Mouse (Mus musculus): ENCODE measurements at regions not wholly inside any gene's neighbourhood (a gene's known extent, or its start where the extent isn't known, plus 50 kb on each side); places are given as distances from the start of the nearest gene placed in this dataset.
"Not testable (repeated sequence)": the region's sequence is repeated elsewhere in the genome, so short reads cannot be mapped to it uniquely, and the experiment has no call there.

GRCm38 (mm10) chr8:83837637-83838378 is 62.1 kb upstream of the Adgrl1 start:
- no peak for DNase-seq (ENCODE audit: extremely low read depth, low read depth, low spot score)
- H3K9ac ChIP-seq (ENCODE audit: low read depth, low read length) = no peak overlapping the region
- WGBS = 48% methylated on average over 9 of the region's 9 CpGs
- H3K27ac ChIP-seq (replicated peaks; ENCODE audit: insufficient read depth, low read depth, low read length) = no peak overlapping the region
- TF ChIP-seq CTCF (IDR thresholded peaks at IDR 0.05; ENCODE audit: low read depth, low read length) (no peak), POLR2A (IDR thresholded peaks at IDR 0.05; ENCODE audit: extremely low read depth, insufficient read depth, low read length) (no peak)
- no peaks in the 10 kb centered on the region for H3K4me1 ChIP-seq (ENCODE audit: control insufficient read depth, insufficient read depth, low read length)
- no peaks in the 10 kb centered on the region for H3K79me2 ChIP-seq (ENCODE audit: control insufficient read depth, insufficient read depth, low read length)
- H3K27me3 ChIP-seq (ENCODE audit: control insufficient read depth, insufficient read depth, low read length) = no peaks in the 10 kb centered on the region
- no peak overlapping the region for H3K4me3 ChIP-seq (ENCODE audit: insufficient read depth, low read depth, low read length)
- no peaks in the 10 kb centered on the region for H3K36me3 ChIP-seq (ENCODE audit: control insufficient read depth, insufficient read depth, low read length)

- no peak for TF ChIP-seq POLR2A (IDR thresholded peaks at IDR 0.05; ENCODE audit: extremely low read depth, insufficient read depth, low read length)
- no peak for TF ChIP-seq CTCF (IDR thresholded peaks at IDR 0.05; ENCODE audit: low read depth, low read length)
- WGBS = 78% methylated on average over 2 of the region's 2 CpGs
- no peak for DNase-seq (ENCODE audit: extremely low read depth, low read depth, low spot score)
- H3K27me3 ChIP-seq (ENCODE audit: control insufficient read depth, insufficient read depth, low read length) = no peaks in the 10 kb centered on the region
- no peak overlapping the region for H3K4me3 ChIP-seq (ENCODE audit: insufficient read depth, low read depth, low read length)
- H3K27ac ChIP-seq (replicated peaks; ENCODE audit: insufficient read depth, low read depth, low read length) = no peak overlapping the region
- H3K4me1 ChIP-seq (ENCODE audit: control insufficient read depth, insufficient read depth, low read length) = no peaks in the 10 kb centered on the region
- H3K79me2 ChIP-seq (ENCODE audit: control insufficient read depth, insufficient read depth, low read length) = no peaks in the 10 kb centered on the region
- no peak overlapping the region for H3K9ac ChIP-seq (ENCODE audit: low read depth, low read length)
- no peaks in the 10 kb centered on the region for H3K36me3 ChIP-seq (ENCODE audit: control insufficient read depth, insufficient read depth, low read length)
These were observed 70.1 kb upstream of the Adgrl1 start for GRCm38 (mm10) chr8:83829851-83830250.

GRCm38 (mm10) chr8:83824925-83825680 is 74.8 kb upstream of the Adgrl1 start:
- no peaks in the 10 kb centered on the region for H3K4me1 ChIP-seq (ENCODE audit: control insufficient read depth, insufficient read depth, low read length)
- DNase-seq (ENCODE audit: extremely low read depth, low read depth, low spot score) = no peak
- H3K27me3 ChIP-seq (ENCODE audit: control insufficient read depth, insufficient read depth, low read length) = no peaks in the 10 kb centered on the region
- H3K9ac ChIP-seq (ENCODE audit: low read depth, low read length) = no peak overlapping the region
- TF ChIP-seq CTCF (IDR thresholded peaks at IDR 0.05; ENCODE audit: low read depth, low read length) (no peak), POLR2A (IDR thresholded peaks at IDR 0.05; ENCODE audit: extremely low read depth, insufficient read depth, low read length) (no peak)
- no peak overlapping the region for H3K27ac ChIP-seq (replicated peaks; ENCODE audit: insufficient read depth, low read depth, low read length)
- WGBS = 80% methylated on average over 17 of the region's 17 CpGs
- no peaks in the 10 kb centered on the region for H3K36me3 ChIP-seq (ENCODE audit: control insufficient read depth, insufficient read depth, low read length)
- no peak overlapping the region for H3K4me3 ChIP-seq (ENCODE audit: insufficient read depth, low read depth, low read length)
- no peaks in the 10 kb centered on the region for H3K79me2 ChIP-seq (ENCODE audit: control insufficient read depth, insufficient read depth, low read length)

GRCm38 (mm10) chr8:83819086-83819485 is 78.0 kb upstream of the Adgre5 start:
- DNase-seq (ENCODE audit: extremely low read depth, low read depth, low spot score) = no peak
- Histone ChIP-seq H3K27me3 (ENCODE audit: control insufficient read depth, insufficient read depth, low read length) (no peaks in the 10 kb centered on the region), H3K79me2 (ENCODE audit: control insufficient read depth, insufficient read depth, low read length) (no peaks in the 10 kb centered on the region), H3K4me3 (ENCODE audit: insufficient read depth, low read depth, low read length) (no peak overlapping the region), H3K4me1 (ENCODE audit: control insufficient read depth, insufficient read depth, low read length) (no peaks in the 10 kb centered on the region), H3K9ac (ENCODE audit: low read depth, low read length) (no peak overlapping the region), H3K27ac (replicated peaks; ENCODE audit: insufficient read depth, low read depth, low read length) (no peak overlapping the region), H3K36me3 (ENCODE audit: control insufficient read depth, insufficient read depth, low read length) (no peaks in the 10 kb centered on the region)
- WGBS = 90% methylated on average over 4 of the region's 4 CpGs
- no peak for TF ChIP-seq POLR2A (IDR thresholded peaks at IDR 0.05; ENCODE audit: extremely low read depth, insufficient read depth, low read length)
- TF ChIP-seq CTCF (IDR thresholded peaks at IDR 0.05; ENCODE audit: low read depth, low read length) = no peak

GRCm38 (mm10) chr8:83810651-83811050 is 69.5 kb upstream of the Adgre5 start:
- H3K27me3 ChIP-seq (ENCODE audit: control insufficient read depth, insufficient read depth, low read length) = no peaks in the 10 kb centered on the region
- WGBS = 91% methylated on average over 2 of the region's 2 CpGs
- TF ChIP-seq CTCF (IDR thresholded peaks at IDR 0.05; ENCODE audit: low read depth, low read length) (no peak), POLR2A (IDR thresholded peaks at IDR 0.05; ENCODE audit: extremely low read depth, insufficient read depth, low read length) (no peak)
- H3K4me3 ChIP-seq (ENCODE audit: insufficient read depth, low read depth, low read length) = no peak overlapping the region
- H3K79me2 ChIP-seq (ENCODE audit: control insufficient read depth, insufficient read depth, low read length) = no peaks in the 10 kb centered on the region
- H3K4me1 ChIP-seq (ENCODE audit: control insufficient read depth, insufficient read depth, low read length) = no peaks in the 10 kb centered on the region
- no peak overlapping the region for H3K9ac ChIP-seq (ENCODE audit: low read depth, low read length)
- no peak for DNase-seq (ENCODE audit: extremely low read depth, low read depth, low spot score)
- H3K36me3 ChIP-seq (ENCODE audit: control insufficient read depth, insufficient read depth, low read length) = no peaks in the 10 kb centered on the region
- H3K27ac ChIP-seq (replicated peaks; ENCODE audit: insufficient read depth, low read depth, low read length) = no peak overlapping the region

GRCm38 (mm10) chr8:83805612-83806011 is 64.5 kb upstream of the Adgre5 start:
- no peak overlapping the region for H3K27ac ChIP-seq (replicated peaks; ENCODE audit: insufficient read depth, low read depth, low read length)
- no peaks in the 10 kb centered on the region for H3K36me3 ChIP-seq (ENCODE audit: control insufficient read depth, insufficient read depth, low read length)
- H3K79me2 ChIP-seq (ENCODE audit: control insufficient read depth, insufficient read depth, low read length) = no peaks in the 10 kb centered on the region
- WGBS = 65% methylated on average over 6 of the region's 6 CpGs
- no peaks in the 10 kb centered on the region for H3K27me3 ChIP-seq (ENCODE audit: control insufficient read depth, insufficient read depth, low read length)
- TF ChIP-seq CTCF (IDR thresholded peaks at IDR 0.05; ENCODE audit: low read depth, low read length) (no peak), POLR2A (IDR thresholded peaks at IDR 0.05; ENCODE audit: extremely low read depth, insufficient read depth, low read length) (no peak)
- H3K4me1 ChIP-seq (ENCODE audit: control insufficient read depth, insufficient read depth, low read length) = no peaks in the 10 kb centered on the region
- DNase-seq (ENCODE audit: extremely low read depth, low read depth, low spot score) = no peak
- no peak overlapping the region for H3K4me3 ChIP-seq (ENCODE audit: insufficient read depth, low read depth, low read length)
- no peak overlapping the region for H3K9ac ChIP-seq (ENCODE audit: low read depth, low read length)

GRCm38 (mm10) chr8:83803312-83803711 is 62.2 kb upstream of the Adgre5 start:
- not testable (repeated sequence) for H3K36me3 ChIP-seq (ENCODE audit: control insufficient read depth, insufficient read depth, low read length); H3K9ac ChIP-seq (ENCODE audit: low read depth, low read length); H3K4me1 ChIP-seq (ENCODE audit: control insufficient read depth, insufficient read depth, low read length); H3K79me2 ChIP-seq (ENCODE audit: control insufficient read depth, insufficient read depth, low read length); H3K27me3 ChIP-seq (ENCODE audit: control insufficient read depth, insufficient read depth, low read length); H3K27ac ChIP-seq (replicated peaks; ENCODE audit: insufficient read depth, low read depth, low read length); H3K4me3 ChIP-seq (ENCODE audit: insufficient read depth, low read depth, low read length)
- 37% methylated on average over 1 of the region's 1 CpGs for WGBS
- peak; percentile 11 for DNase-seq (ENCODE audit: extremely low read depth, low read depth, low spot score)
